Mouse (Mus musculus) right cerebral cortex, adult 18-20 months (tissue): ENCODE measurements around the gene Kansl2.
A peak's percentile ranks its signal among the peaks of the same experiment; 100 is the strongest.

Experiments used
- DNase-seq: peaks from one replicate; pipeline ENCODE4 v3.0.0; 2022; ENCODE audit warnings: mixed read lengths

Kansl2 gene

DNA sequence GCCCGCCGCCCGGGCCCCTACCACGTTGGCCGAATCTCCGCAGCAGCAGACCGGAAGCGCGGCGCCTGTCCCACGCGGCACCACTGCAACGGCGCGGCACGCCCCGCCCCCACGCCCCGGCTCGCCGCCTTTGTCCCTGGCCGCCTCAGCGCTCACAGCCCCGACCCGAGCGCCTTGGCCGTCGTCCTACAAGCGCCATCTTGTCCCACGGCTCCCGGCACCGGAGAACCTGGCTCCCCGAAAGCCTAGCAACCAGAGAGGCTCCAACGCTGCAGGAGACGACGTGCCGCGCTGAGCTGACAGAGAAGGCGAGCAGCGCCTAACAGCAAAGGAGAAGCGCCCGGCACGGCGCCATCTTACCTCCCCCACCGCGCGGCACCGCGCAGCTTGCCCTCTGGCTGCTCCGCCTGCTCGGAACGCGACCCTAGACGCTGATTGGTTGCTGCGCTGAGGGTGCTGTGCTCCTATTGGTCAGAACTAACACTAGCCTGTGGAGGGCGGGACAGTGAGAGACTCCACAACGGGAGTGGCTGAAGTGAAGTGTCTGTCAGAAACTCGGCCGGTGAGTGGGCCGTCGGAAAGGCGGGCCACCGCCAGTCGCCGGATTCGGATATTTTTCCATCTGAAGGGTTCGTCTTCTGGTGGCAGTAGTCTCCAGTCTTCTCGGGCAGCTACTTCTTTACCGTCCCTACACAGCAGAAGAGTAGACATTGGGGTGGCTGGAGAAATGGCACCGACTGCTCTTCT, at the start of gene Kansl2:
TSS of gene Kansl2 (minus strand) at position 384 of the 747 bp plus-strand sequence.
- DNase-seq, result peak; percentile 99

DNA sequence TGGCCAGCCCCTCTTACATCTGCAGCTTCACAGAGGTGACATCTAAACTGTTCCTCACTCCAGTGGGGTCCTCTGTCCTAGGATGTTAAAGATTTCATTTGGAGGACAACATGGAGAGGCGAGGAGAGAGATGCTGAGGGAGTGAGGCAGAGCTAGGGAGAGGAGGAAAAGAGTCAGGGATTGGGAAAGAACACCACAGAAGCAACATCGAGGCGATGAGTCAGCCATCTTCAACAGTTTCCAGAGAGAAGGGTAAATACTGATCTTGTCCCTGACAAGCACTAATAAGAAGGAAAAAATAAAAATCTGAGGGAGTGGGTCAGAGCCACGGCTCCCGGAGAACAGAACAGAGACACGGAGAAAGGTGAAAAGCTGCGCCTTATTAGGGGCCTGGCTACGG, 48.9 kb upstream of the Kansl2 start:
- DNase-seq, result no peak

DNA sequence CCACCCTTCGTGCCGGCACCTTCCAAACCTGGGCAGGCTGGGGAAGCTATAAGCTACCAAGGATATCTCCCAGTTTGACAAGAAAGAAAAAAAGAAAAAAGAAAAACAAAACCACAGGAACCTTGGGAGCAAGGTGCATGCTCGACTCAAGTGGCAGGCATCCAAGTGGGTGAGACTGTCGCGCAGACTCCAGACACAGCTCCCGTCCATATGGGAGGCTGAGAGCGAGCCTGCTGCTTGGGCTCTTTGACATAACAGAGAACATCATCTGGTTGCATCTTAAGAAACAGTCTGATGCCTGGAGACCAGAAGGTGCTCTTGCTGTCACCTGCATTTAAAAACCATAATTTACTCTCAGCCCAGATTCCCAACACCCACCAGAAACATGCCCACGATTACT, 48.3 kb upstream of the Kansl2 start:
- no peak for DNase-seq

DNA sequence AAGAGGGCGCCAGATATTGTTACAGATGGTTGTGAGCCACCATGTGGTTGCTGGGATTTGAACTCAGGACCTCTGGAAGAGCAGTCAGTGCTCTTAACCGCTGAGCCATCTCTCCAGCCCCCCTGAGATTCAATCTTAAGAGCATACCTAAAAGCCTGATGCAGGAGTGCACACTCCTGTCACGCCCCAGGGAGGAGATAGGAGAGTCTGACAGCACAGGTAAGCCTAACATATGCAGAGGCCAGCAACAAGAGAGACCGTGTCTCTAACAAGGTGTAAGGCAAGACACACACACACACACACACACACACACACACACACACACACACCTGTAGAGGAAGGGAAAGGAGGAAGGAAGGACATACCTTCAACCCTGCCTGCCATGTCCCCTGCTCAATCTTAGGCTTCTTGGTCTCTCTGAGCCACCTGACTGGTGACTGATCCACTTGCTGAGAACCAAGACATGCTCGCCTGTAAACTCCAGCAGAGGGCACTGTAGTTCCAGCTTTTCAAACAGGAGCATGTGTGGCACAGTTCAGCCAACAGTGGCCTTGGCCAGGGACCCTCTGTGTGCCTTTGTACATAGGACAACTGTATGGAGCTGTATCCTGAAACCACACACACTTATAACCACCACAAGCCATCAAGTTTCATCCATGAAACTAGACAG, 45.9 kb upstream of the Kansl2 start:
- DNase-seq, result peak; percentile 76

DNA sequence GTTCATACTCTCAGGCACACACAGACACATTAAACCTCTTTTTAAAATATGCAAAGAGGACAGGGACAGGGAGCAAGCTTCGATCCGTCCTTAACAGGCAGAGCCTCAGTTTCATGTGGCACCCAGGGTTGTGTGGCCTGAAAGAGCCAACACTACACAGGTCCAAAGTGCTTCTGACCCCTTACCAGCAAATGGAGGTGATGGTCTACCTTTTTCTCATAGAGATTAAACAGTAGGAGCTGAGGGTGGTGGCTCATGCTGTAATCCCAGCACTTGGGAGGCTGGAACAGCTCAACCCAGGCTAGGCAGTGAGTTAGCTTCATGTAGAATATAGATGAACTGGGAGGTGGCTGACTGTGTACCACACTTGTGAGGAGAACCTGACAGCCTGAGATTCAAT, 45.2 kb upstream of the Kansl2 start:
- DNase-seq, result no peak

DNA sequence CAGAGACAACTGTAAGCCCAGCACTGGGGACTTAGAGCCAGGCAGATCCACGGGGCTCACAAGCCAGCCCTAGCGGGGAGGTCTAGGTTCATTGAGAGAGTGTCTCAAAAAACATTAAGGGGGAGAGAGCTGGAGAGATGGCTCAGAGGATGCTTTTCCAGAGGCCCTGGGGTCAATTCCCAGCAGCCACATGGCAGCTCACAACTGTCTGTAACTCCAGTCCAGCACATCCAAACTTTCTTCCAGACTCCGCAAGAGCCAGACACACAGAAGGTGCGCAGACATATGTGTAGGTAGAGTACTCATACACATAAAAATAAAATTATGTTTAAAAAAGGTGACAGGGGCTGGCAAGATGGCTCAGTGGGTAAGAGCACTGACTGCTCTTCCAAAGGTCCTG, 39.2 kb upstream of the Kansl2 start:
- no peak for DNase-seq

DNA sequence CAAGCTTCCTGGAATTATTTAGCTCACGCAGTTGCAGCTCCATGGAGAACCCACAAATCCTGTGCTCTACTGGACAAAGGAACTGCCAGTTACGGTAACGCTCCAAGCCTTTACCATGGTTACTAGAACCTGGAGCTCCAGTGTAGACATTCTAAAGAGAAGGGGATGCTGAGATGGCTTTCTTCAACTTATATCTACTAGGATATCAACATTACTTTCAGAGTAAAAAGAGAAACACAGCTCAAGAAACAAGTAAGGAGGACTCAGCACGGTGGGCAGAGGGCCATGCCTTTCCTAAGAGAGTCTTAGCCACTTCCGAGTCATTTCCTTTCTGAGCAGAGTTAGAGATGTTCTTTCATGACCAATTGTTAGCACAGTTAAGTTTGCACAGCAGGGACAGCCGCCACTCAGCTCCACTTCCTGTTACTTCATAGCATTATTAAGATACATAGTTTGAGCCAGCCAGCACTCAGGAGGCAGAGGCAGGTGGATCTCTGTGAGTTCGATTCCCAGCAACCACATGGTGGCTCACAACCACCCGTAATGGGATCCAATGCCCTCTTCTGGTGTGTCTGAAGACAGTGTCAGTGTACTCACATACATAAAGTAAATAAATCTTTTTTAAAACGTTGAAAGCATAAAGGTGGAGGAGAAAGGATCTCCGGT, 36.9 kb upstream of the Kansl2 start, which contains the start of the genes Ccnt1 and 4930415O20Rik:
TSS of gene Ccnt1 (minus strand) at position 51 of the 666 bp plus-strand sequence.
TSS of gene 4930415O20Rik (plus strand) at position 132 of the 666 bp plus-strand sequence.
- DNase-seq, result no peak

DNA sequence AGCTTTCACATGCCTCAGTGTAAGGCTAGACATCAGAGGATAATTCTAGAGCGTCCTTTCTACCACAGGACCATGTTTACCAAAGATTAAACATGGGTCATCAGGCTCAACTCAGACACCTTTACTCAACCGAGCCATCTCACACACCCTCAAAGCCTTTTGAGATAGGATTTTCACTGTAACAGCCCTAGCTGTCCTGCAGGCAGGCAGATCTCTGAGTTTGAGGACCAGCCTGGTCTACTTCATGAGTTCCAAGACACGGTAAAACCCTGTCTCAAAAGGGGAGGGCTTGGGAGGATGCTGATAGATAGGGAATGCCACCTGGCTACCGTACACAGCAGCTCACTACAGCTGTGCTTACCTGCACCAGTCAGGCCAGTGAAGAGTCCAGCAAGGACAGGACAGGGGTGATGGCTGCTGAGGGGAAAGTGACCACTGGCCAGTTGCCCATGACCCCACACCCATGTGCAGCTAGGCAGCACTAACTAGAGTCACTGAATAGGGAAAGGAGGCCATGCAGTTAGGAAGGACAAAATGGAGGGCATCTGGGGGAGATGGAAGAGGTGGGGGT, 35.8 kb upstream of the Kansl2 start:
- DNase-seq, result no peak

DNA sequence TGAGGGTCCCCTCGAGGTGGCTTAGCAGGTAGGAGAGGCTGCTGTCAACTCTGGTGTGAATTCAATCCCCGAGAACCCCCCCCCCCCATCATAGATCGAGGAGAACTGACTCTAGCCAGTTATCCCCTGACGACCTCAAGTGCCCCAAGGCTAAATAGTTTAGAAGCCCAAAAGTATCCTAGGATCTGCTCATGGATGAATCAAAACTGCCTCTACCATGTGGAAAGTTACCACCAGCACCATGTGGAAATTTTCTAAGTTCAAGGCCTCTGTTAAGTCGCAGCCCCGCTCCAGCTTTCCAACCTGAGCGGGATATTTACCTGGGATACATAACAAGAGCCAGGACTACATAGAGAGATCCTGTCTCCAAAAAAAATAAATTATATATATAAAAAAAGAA, 35.2 kb upstream of the Kansl2 start:
- no peak for DNase-seq

DNA sequence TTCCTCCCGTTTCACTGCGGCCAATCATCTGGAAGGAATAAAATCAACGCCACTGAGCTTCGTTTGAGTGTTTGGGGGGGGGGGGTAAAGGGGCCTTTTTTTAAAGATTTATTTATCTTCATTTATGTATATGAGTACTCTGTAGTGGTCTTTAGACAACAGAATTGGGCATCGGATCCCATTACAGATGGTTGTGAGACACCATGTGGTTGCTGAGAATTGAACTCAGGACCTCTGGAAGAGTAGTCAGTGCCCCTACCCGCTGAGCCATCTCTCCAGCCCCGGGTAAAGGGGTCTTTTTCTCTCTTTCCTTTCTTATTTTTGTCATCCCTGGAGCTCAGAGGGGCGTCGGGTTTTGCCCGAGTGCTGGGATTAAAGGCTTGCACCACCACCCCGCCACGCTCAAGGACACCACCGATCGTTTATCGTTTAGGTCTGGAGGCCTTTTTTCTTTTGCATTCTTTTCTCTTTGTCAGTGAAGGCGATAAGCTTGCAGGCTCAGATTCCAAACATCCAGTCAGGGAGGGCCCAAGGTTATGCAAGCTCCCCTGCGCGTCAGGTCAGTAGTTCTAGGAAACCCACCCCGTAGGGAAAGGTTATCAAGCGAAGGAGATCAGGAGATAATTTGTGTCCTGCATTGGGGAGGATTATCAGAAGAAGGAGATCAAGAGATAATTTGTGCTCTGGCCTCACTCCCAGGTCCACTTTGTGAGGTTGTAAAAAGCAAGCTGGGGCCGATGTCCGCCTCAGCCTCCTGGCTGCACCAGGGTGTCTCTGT, 34.4 kb upstream of the Kansl2 start:
- DNase-seq, result no peak

DNA sequence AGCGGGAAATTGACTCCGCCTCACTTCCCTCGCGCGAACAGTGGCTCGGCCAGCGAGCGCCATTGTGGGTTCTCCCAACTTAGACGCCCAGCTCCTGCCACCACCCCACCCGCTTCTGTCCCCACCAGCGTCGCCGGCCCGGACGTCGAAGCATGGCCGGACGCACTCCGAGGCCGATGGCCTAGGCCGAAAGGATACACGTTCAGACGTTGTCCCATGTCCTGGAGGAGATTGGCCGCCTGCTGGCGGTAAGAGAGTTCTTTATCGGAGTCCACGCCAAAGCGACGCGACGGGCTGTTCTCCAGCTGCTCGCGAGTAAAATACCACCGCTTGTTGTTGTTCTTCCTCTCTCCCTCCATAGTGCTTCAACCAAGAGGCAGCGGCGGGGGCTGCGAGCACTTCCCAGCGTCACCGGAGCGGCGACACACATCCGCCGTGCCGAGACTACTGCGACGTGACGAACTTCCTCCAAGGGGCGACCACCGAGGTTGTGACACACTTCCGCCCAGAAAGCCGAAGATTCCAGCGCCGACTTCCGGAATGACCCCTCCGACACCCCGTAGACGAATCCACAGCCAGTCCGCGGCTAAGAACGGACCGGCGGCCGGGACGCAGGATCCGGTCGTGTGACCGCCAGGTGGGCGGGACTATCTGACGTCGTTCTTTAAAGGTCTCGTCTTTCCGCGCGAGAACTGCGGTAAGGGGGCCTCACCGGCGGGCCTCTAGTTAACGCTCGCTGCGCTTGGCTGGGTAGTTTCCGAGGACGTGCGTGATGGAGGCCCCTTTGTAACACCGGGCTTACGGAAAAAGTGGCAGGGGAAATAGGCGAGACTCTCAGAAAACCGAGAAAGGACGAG, 33.4 kb upstream of the Kansl2 start:
- peak; percentile 100 for DNase-seq

DNA sequence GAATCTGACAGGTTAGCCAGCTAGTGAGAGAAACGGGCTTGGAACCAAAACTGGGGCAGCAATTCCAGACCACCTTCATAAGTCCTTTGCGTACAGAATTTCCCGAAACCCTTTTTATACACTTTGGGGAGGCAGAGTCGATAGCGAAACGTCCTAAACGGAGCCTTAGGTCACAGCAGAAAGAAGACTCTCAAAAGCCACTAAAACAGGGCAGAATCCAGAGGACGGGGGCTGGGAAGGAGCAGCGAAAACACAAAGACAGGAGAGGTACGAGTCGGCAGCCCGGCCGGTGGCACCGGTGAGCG, 32.9 kb upstream of the Kansl2 start:
- no peak for DNase-seq

DNA sequence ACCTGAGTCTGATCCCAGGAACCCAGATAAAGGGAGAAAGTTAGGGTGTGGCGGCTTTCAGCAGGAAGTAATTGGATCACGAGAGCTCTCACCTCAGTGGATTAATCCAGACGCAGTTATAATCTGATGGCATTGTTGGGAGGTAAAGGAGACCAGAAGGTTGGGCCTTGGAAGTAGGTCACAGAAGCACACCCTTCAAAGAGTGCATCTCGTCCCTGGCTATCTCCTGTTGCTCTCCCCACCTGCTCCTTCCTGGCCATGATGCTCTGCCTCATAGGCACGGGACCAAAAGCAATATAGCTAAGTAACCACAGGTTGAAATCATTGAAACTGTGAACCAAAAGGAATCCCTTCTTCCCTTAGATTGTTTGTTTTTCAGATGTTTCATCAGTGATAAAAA, 23.1 kb upstream of the Kansl2 start:
- no peak for DNase-seq

DNA sequence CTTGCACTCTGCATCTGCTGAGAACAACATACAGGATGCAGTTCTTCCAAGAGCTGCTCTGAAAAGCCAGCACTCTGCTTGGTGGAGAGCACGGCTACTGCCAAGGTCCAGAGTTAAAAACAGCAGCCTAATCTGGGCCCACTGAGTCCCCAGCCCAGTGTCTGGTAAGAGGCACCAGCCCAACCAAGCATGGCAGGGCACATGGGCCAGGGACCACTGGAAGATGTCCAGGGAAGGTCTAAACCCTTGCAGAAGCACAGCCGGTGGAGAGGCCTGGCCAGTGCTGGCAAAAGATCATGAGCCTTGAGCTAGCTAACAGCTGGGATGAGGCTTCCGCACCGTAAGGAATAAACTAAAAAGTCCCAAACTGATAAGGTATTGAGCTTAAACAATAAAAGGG, 21.8 kb upstream of the Kansl2 start:
- DNase-seq, result no peak

DNA sequence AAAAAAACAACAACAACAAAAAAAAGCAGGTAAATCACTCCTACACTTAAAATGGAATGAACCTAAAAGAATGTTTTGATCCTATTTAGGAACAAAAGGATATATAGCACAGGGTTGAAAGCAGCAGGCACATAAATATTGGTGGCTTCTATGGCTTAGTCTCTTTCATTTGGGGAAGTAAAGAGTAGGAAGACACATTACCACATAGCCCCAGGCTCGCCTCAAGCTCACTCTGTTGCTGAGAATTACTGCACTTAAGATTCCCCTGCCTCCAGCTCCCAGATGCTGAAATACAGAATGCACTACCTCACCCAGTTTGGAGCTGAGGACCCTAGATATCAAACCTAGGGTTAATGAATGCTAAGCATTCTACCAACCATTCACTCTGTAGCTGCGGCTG, 18.7 kb upstream of the Kansl2 start:
- no peak for DNase-seq

DNA sequence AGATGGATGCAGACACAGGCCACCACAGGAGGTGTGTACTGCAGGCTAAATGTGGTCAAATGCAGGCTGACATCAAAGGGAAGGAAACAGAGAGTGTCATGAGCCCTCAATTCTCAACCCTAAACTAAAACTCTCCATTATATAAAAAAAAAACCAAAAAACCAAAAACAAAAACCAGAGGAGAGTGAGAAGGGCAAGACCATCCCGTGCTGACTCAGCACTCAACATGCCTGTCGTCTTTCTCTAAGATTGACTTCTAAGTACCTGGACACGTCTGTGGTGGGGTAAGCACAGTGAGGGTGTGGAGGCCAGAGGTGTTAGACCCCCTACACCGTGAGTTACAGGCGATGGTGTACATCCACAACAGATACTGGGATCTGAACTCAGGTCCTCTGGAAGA, 12.8 kb upstream of the Kansl2 start:
- no peak for DNase-seq

DNA sequence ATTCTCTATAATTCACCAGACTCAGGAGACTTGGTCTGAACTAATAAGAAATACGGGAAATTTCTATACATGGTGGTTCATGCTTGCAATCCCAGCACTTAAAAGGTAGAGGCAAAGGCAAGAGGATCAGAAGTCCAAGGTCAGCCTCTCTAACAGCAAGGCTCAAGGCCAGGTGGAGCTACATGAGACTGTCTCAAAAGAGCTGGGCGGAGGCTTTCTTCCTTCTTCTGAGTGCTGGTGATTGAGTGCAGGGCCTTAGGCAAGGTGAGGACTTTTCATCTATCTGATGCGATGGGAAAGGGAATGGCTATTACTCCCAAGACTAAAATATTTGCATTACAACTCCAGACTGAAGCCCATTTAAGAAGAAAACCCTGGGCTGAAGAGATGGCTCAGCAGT, 11.1 kb upstream of the Kansl2 start:
- no peak for DNase-seq

DNA sequence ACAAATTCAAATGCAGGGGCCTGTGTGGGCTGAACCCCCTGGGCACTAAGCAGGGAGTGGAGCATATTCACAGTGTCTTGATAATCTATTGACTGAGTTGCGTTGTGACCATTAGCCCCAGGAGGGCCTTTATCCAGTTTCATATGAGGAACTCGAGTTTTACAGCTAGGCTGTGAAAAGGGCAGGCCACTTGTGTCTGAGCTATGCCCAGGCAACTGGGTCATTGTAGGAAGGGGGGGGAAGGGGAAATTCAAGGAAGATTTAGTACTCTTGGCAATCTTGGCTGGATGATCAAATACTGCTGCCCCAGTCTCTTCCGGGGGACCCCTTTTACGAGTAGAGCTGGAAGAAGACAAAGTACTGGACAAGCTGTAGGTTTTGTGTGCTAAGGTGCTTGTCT, 9.3 kb upstream of the Kansl2 start:
- no peak for DNase-seq

DNA sequence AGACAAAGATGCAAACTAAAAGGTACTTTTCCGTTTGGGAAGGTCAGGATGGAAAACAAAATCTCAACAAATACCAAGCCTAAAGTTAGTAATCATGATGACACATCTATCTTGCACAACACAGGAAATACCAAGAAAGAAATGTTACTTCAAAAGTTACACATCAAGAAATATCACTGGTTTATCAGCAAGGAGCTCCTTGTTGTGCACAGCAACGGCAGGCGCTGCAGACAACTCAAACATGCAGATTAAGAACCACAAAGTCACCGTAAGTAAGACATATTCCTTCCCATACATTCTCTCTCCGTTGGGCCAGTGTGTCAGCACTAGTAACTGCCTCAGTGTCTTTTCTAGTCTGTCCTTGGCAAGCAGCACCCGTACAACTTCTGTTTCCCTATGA, 7.0 kb upstream of the Kansl2 start:
- no peak for DNase-seq

DNA sequence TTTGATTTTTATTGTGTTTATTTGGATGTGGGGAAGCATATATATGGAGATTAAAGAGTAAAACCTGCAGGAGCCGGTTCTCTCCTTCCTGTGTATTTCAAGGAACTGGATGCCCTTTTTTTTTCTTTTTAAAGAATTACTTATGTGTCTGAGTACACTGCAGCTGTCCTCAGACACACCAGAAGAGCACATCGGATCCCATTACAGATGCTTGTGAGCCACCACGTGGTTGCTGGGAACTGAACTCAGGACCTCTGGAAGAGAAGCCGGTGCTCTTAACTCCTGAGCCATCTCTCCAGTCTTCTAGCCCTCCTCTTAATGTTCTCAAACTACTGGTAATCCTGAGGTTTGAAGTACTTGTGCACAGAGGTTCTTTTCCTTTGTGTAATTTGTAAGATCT, 3.9 kb upstream of the Kansl2 start:
- DNase-seq, result no peak

DNA sequence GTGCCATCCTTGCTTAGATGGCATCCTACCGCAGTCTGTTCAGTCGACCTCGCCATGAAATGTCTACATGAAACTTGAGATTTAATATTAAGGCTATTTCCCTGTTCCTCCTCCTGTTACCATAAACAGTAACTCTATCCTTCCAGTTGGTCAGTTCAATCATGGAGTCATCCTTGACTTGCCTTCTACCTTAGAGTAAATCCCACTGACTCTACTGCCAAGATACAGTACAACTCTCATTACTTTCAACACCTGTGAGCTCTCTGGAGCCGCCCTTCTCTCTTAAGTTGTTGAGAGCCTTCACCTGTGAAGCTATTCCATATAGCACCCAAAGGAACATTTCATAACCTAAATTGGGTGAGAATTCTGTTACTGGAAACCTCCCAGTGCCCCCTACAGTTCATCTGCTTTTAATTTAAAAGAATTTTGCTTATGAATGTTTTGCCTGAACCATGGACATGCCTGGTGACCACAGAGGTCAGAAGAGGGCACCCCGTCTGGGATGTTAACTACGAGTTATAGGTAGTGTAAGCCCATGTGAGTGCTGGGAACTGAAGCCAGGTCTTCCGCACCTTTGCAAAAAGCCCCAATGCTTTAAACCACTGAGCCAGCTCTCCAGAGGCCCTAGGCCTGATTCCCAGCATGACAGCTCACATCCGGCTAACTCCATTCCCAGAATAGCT, 2.9 kb upstream of the Kansl2 start:
- no peak for DNase-seq
